Comparison of ENCODE assay signal across 8 mouse cellular contexts in genomic region chr11:100388588-100388987, GRCm38 (mm10). TPM values are rescaled to one million over a fixed set of nuclear protein-coding genes. Genes with fewer than 3 reads are reported as not detected.
DNase-seq lines count a peak whose midpoint lies in the region; ATAC-seq and TF ChIP-seq lines count a peak whose summit lies in the region.
"Had no signal": no experiment of that assay in that cellular context is flagged by ENCODE, and none has a peak within 500 bp of the region (broad histone marks: within the 10 kb centered on the region; RNA-seq: fewer than 3 reads in every experiment).

No protein-coding gene starts in this region.

- ATAC-seq in embryonic facial prominence, embryonic 15.5 days (ENCODE audit: insufficient number of reproducible peaks, low FRiP score, low TSS enrichment, low read depth) = no peak
- no peak for ATAC-seq in intestine, embryonic 15.5 days
- ATAC-seq in lung, postnatal 0 days = no peak
- ATAC-seq in frontal cortex, adult (ENCODE audit: low TSS enrichment) = no peak
- no peak for ATAC-seq in hindbrain, embryonic 11.5 days (ENCODE audit: low FRiP score)

- H3K9ac ChIP-seq in embryonic facial prominence, embryonic 15.5 days = no peak overlapping the region
- no peak overlapping the region for H3K9ac ChIP-seq in intestine, embryonic 15.5 days
- no peak overlapping the region for H3K9ac ChIP-seq in lung, postnatal 0 days (replicated peaks; ENCODE audit: low read depth)
- no peak overlapping the region for H3K9ac ChIP-seq in hindbrain, embryonic 11.5 days (ENCODE audit: low read depth, low read length)

- H3K9me3 ChIP-seq in embryonic facial prominence, embryonic 15.5 days (replicated peaks) = no peaks in the 10 kb centered on the region
- H3K9me3 ChIP-seq in intestine, embryonic 15.5 days = no peaks in the 10 kb centered on the region
- no peaks in the 10 kb centered on the region for H3K9me3 ChIP-seq in lung, postnatal 0 days (ENCODE audit: low read length)
- no peaks in the 10 kb centered on the region for H3K9me3 ChIP-seq in hindbrain, embryonic 11.5 days (ENCODE audit: control insufficient read depth, low read length)

- 66% methylated on average over 6 of the region's 6 CpGs for WGBS in embryonic facial prominence, embryonic 15.5 days
- WGBS in intestine, embryonic 15.5 days = 66% methylated on average over 6 of the region's 6 CpGs
- 38% methylated on average over 6 of the region's 6 CpGs for WGBS in lung, postnatal 0 days
- 93% methylated on average over 6 of the region's 6 CpGs for WGBS in thymus, adult 2 months
- WGBS in hindbrain, embryonic 11.5 days = 87% methylated on average over 6 of the region's 6 CpGs

- no peaks in the 10 kb centered on the region for H3K27me3 ChIP-seq in embryonic facial prominence, embryonic 15.5 days
- H3K27me3 ChIP-seq in intestine, embryonic 15.5 days (replicated peaks) = no peaks in the 10 kb centered on the region
- H3K27me3 ChIP-seq in lung, postnatal 0 days (replicated peaks; ENCODE audit: insufficient read depth, low read length) = no peaks in the 10 kb centered on the region
- H3K27me3 ChIP-seq in thymus, adult 2 months (ENCODE audit: control insufficient read depth, insufficient read depth, low read length) = no peaks in the 10 kb centered on the region
- H3K27me3 ChIP-seq in hindbrain, embryonic 11.5 days (ENCODE audit: control insufficient read depth, insufficient read depth, low read length) = no peaks in the 10 kb centered on the region

- H3K4me1 ChIP-seq in embryonic facial prominence, embryonic 15.5 days = peaks cover 62% of the 10 kb centered on the region
- H3K4me1 ChIP-seq in intestine, embryonic 15.5 days (replicated peaks) = peaks cover 75% of the 10 kb centered on the region
- H3K4me1 ChIP-seq in lung, postnatal 0 days (ENCODE audit: insufficient read depth, low read depth, low read length) = peaks cover 66% of the 10 kb centered on the region
- H3K4me1 ChIP-seq in thymus, adult 2 months (replicated peaks; ENCODE audit: control insufficient read depth, insufficient read depth, low read length) = peaks cover 51% of the 10 kb centered on the region
- H3K4me1 ChIP-seq in hindbrain, embryonic 11.5 days (replicated peaks; ENCODE audit: control insufficient read depth, insufficient read depth, low read length) = 0 out of 2 replicates have a peak, but pooled peaks cover 2% of the 10 kb centered on the region

- no peak overlapping the region for H3K4me3 ChIP-seq in embryonic facial prominence, embryonic 15.5 days (replicated peaks)
- H3K4me3 ChIP-seq in intestine, embryonic 15.5 days (replicated peaks) = no peak overlapping the region
- no peak overlapping the region for H3K4me3 ChIP-seq in lung, postnatal 0 days (ENCODE audit: low read depth, low read length)
- H3K4me3 ChIP-seq in thymus, adult 2 months (ENCODE audit: control insufficient read depth, insufficient read depth, low read length) = no peak overlapping the region
- H3K4me3 ChIP-seq in hindbrain, embryonic 11.5 days (ENCODE audit: low read depth, low read length) = no peak overlapping the region

- peaks cover 23% of the 10 kb centered on the region for H3K36me3 ChIP-seq in embryonic facial prominence, embryonic 15.5 days
- H3K36me3 ChIP-seq in intestine, embryonic 15.5 days = peaks cover 12% of the 10 kb centered on the region
- H3K36me3 ChIP-seq in lung, postnatal 0 days (ENCODE audit: insufficient read depth, low read length) = peaks cover 23% of the 10 kb centered on the region
- peaks cover 6% of the 10 kb centered on the region; the same call in 1 of the 2 replicates for H3K36me3 ChIP-seq in thymus, adult 2 months (ENCODE audit: control insufficient read depth, insufficient read depth, low read length)
- no peaks in the 10 kb centered on the region for H3K36me3 ChIP-seq in hindbrain, embryonic 11.5 days (ENCODE audit: control insufficient read depth, insufficient read depth, low read length)

- no peak for TF ChIP-seq POLR2A in thymus, adult 2 months (IDR thresholded peaks at IDR 0.05; ENCODE audit: control insufficient read depth, extremely low read depth, insufficient read depth, low read length, poor library complexity)

- TF ChIP-seq CTCF in lung, postnatal 0 days (IDR thresholded peaks at IDR 0.05) = no peak
- no peak for TF ChIP-seq CTCF in thymus, adult 2 months (IDR thresholded peaks at IDR 0.05; ENCODE audit: borderline replicate concordance, control insufficient read depth, extremely low read depth, insufficient read depth, low read length, poor library complexity)

- H3K27ac ChIP-seq in embryonic facial prominence, embryonic 15.5 days (replicated peaks) = peak overlapping the region; percentile 82
- H3K27ac ChIP-seq in intestine, embryonic 15.5 days = peak overlapping the region; percentile 73
- H3K27ac ChIP-seq in lung, postnatal 0 days (ENCODE audit: low read length) = peak overlapping the region; percentile 91
- no peak overlapping the region for H3K27ac ChIP-seq in thymus, adult 2 months (ENCODE audit: control insufficient read depth, insufficient read depth, low read length)
- H3K27ac ChIP-seq in hindbrain, embryonic 11.5 days (ENCODE audit: low read depth, low read length) = no peak overlapping the region
- H3K27ac ChIP-seq: macrophage had no signal

- peak; percentile 56 to 65 for DNase-seq in cerebellum, adult 18-20 months
- DNase-seq in lung, postnatal 0 days (ENCODE audit: low spot score) = no peak
- DNase-seq in thymus, adult 2 months = no peak
- no peak for DNase-seq in hindbrain, embryonic 11.5 days (ENCODE audit: low spot score)

- no peak for TF ChIP-seq EP300 in lung, postnatal 0 days (IDR thresholded peaks at IDR 0.05)

- H3K4me2 ChIP-seq in embryonic facial prominence, embryonic 15.5 days (replicated peaks) = peak overlapping the region; percentile 29
- peak overlapping the region; percentile 45; the same call in 1 of the 2 replicates for H3K4me2 ChIP-seq in intestine, embryonic 15.5 days (replicated peaks)
- peak overlapping the region; percentile 29; the same call in 1 of the 2 replicates for H3K4me2 ChIP-seq in lung, postnatal 0 days (replicated peaks; ENCODE audit: low read depth, low read length)
- no peak overlapping the region for H3K4me2 ChIP-seq in hindbrain, embryonic 11.5 days (replicated peaks; ENCODE audit: low read depth, low read length)

RNA-seq across cellular contexts. Expression of gene Jup, which starts 9.0 kb away (rescaled TPM):
- 232 and 256 TPM in 2 replicates for polyA plus RNA-seq in embryonic facial prominence, embryonic 15.5 days (2015; fragmentation: Nextera tagmentation; extraction: Ambion mirVana)
- 133 and 139 TPM in 2 replicates for polyA plus RNA-seq in intestine, embryonic 15.5 days (2015; fragmentation: Nextera tagmentation; extraction: Ambion mirVana)
- polyA plus RNA-seq in lung, postnatal 0 days (2015; fragmentation: Nextera tagmentation; extraction: Ambion mirVana) = 231 and 251 TPM in 2 replicates
- polyA plus RNA-seq in thymus, adult 2 months (2012; rRNA removed) = 220 and 221 TPM in 2 replicates
- 26.7 and 30.7 TPM in 2 replicates for polyA plus RNA-seq in hindbrain, embryonic 11.5 days (2014; fragmentation: Nextera tagmentation; extraction: Ambion mirVana)

RNA-seq across cellular contexts. Expression of gene P3h4, which starts 26.0 kb away (rescaled TPM):
- polyA plus RNA-seq in embryonic facial prominence, embryonic 15.5 days (2015; fragmentation: Nextera tagmentation; extraction: Ambion mirVana) = 89.9 and 91.1 TPM in 2 replicates
- polyA plus RNA-seq in intestine, embryonic 15.5 days (2015; fragmentation: Nextera tagmentation; extraction: Ambion mirVana) = 44.1 and 45.4 TPM in 2 replicates
- 44.9 and 47.1 TPM in 2 replicates for polyA plus RNA-seq in lung, postnatal 0 days (2015; fragmentation: Nextera tagmentation; extraction: Ambion mirVana)
- 22.3 and 23.6 TPM in 2 replicates for polyA plus RNA-seq in thymus, adult 2 months (2012; rRNA removed)
- polyA plus RNA-seq in hindbrain, embryonic 11.5 days (2014; fragmentation: Nextera tagmentation; extraction: Ambion mirVana) = 19.6 and 22.9 TPM in 2 replicates

RNA-seq across cellular contexts. Expression of gene Fkbp10, which starts 26.9 kb away (rescaled TPM):
- polyA plus RNA-seq in embryonic facial prominence, embryonic 15.5 days (2015; fragmentation: Nextera tagmentation; extraction: Ambion mirVana) = 212 TPM in 2 replicates
- polyA plus RNA-seq in intestine, embryonic 15.5 days (2015; fragmentation: Nextera tagmentation; extraction: Ambion mirVana) = 84.2 and 86.6 TPM in 2 replicates
- 75.6 and 86.5 TPM in 2 replicates for polyA plus RNA-seq in lung, postnatal 0 days (2015; fragmentation: Nextera tagmentation; extraction: Ambion mirVana)
- polyA plus RNA-seq in thymus, adult 2 months (2012; rRNA removed) = 7.8 and 9.5 TPM in 2 replicates
- polyA plus RNA-seq in hindbrain, embryonic 11.5 days (2014; fragmentation: Nextera tagmentation; extraction: Ambion mirVana) = 38.7 and 46.1 TPM in 2 replicates
- polyA plus RNA-seq: macrophage had no signal

RNA-seq across cellular contexts. Expression of gene Hap1, which starts 32.7 kb away (rescaled TPM):
- 7.0 and 10.6 TPM in 2 replicates for polyA plus RNA-seq in embryonic facial prominence, embryonic 15.5 days (2015; fragmentation: Nextera tagmentation; extraction: Ambion mirVana)
- 13.9 and 15.5 TPM in 2 replicates for polyA plus RNA-seq in intestine, embryonic 15.5 days (2015; fragmentation: Nextera tagmentation; extraction: Ambion mirVana)
- polyA plus RNA-seq in lung, postnatal 0 days (2015; fragmentation: Nextera tagmentation; extraction: Ambion mirVana) = 6.4 and 6.5 TPM in 2 replicates
- polyA plus RNA-seq in thymus, adult 2 months (2012; rRNA removed) = 7.7 and 8.6 TPM in 2 replicates
- polyA plus RNA-seq in hindbrain, embryonic 11.5 days (2014; fragmentation: Nextera tagmentation; extraction: Ambion mirVana) = 12.0 and 12.8 TPM in 2 replicates
- polyA plus RNA-seq: macrophage had no signal

RNA-seq across cellular contexts. Expression of gene Nt5c3b, which starts 53.0 kb away (rescaled TPM):
- polyA plus RNA-seq in embryonic facial prominence, embryonic 15.5 days (2015; fragmentation: Nextera tagmentation; extraction: Ambion mirVana) = 134 and 135 TPM in 2 replicates
- polyA plus RNA-seq in intestine, embryonic 15.5 days (2015; fragmentation: Nextera tagmentation; extraction: Ambion mirVana) = 94.2 and 100 TPM in 2 replicates
- polyA plus RNA-seq in lung, postnatal 0 days (2015; fragmentation: Nextera tagmentation; extraction: Ambion mirVana) = 56.3 and 57.6 TPM in 2 replicates
- polyA plus RNA-seq in thymus, adult 2 months (2012; rRNA removed) = 129 and 136 TPM in 2 replicates
- 92.6 and 96.0 TPM in 2 replicates for polyA plus RNA-seq in hindbrain, embryonic 11.5 days (2014; fragmentation: Nextera tagmentation; extraction: Ambion mirVana)

Comparison
In these comparisons a context has a peak if more than half of its experiments do, and no peak if none do; other contexts are left out.
1. DNase-seq: peak in cerebellum, adult 18-20 months (2 of 2); none in lung, postnatal 0 days (single experiment), thymus, adult 2 months (single experiment) and hindbrain, embryonic 11.5 days (single experiment).
2. H3K27ac ChIP-seq: peak in embryonic facial prominence, embryonic 15.5 days (single experiment), intestine, embryonic 15.5 days (single experiment) and lung, postnatal 0 days (single experiment); none in thymus, adult 2 months (single experiment) and hindbrain, embryonic 11.5 days (single experiment).